Mouse (Mus musculus) ovary, adult 18-20 months (tissue): ENCODE measurements around the gene Arpc2.
"Not testable (repeated sequence)": the region's sequence is repeated elsewhere in the genome, so short reads cannot be mapped to it uniquely, and the experiment has no call there.

ENCODE experiments used
- DNase-seq: peaks from one replicate; pipeline ENCODE4 v3.0.0; 2022; ENCODE audit warnings: low spot score, mixed read lengths

Gene Arpc2

DNA sequence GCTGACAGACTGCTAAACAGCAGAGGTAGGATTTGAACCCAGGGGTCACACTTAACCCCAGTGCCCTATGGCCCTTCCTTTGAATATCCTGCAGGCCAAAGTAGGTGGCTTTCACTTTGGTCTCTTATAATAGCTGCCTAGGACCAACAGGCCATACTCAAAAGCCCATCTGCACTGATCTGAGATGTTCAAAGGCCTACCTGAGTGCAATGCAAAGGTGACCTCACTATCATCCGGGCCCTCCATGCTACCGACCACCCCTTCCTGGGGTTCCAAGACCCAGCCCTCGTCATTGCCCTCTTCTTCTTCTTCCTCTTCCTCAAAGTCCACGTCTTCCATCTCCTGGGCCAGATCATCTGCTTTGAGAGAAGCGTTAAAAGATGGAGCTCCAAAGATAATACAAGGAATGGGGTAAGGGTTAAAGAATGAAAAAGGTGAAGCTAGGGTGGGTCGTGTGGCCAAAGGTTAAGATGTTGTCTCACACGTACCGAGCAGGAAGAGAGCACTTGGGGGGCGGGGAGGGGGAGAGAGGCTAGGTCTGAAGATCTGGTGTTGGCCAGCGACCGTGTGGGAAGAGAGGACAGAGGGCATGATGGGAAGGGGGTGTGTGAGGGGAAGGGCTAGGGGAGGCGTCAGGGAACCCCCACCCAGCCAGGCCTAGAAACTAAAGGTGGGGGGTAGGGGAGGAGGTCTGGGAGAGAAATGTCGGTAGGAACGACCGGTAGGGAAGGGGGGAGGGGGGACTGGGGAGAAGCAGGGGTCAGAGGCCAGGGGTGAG lies 48.0 kb downstream of the Arpc2 start:
- DNase-seq, result peak; percentile 63

DNA sequence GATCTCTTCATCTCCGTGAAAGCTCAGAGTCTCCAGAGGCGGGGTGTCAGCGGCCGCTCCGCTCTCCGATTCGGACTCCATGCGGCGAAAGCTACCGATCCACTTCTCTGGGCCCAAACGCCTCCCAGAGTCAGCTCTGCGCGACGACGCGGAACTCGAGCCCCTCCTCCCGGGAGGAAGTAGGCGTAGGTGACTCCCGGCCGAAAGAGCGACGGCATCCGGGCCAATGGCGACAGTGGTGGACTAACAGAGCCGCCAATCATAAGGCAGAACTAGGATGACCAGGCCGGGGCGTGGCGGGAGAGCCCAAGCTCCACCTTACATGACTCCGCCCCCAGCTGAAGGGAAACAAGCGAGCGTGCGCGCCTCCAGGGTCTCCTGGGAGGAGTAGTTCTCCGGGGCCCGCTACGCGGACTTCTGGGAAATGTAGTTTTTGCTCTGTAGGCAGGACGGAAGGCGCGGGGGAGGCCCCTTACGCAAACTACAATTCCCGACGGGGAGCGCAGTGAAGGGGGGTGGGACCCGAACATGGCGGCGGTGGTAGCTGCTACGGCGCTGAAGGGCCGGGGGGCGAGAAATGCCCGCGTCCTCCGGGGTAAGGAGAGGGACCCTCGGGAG lies 48.8 kb downstream of the Arpc2 start, which contains the start of the genes Aamp and Pnkd:
TSS of gene Aamp (minus strand) at position 196 of the 618 bp plus-strand sequence.
TSS of gene Pnkd (plus strand) at position 388 of the 618 bp plus-strand sequence.
- DNase-seq, result peak; percentile 100

- no peak for DNase-seq
Measured at GRCm38 (mm10) chr1:74285212-74286010, 49.5 kb downstream of the Arpc2 start.

- DNase-seq, result not testable (repeated sequence)
Measured at GRCm38 (mm10) chr1:74286869-74287607, 51.2 kb downstream of the Arpc2 start.

DNA sequence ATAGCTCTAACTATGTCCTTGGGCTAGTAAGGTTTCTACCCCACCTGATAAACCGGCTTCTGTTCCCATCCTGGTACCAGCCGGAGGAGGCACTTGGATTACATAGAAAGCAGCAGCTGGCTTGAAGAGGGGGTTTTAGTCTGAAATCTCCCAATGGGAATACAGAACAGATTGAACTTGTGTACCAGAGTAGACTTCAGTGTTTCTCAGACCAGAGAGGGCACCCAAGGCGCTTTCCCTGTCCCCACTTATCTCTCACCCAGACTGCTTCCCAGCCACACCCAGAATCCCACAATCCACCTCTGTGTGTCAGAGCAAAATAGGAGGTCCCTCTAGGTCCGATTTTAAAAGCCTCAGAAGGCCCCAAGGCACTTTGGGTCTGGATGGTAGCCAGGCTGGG lies 52.4 kb downstream of the Arpc2 start:
- no peak for DNase-seq

GRCm38 (mm10) chr1:74289248-74289647 lies 53.4 kb downstream of the Arpc2 start:
- no peak for DNase-seq

DNA sequence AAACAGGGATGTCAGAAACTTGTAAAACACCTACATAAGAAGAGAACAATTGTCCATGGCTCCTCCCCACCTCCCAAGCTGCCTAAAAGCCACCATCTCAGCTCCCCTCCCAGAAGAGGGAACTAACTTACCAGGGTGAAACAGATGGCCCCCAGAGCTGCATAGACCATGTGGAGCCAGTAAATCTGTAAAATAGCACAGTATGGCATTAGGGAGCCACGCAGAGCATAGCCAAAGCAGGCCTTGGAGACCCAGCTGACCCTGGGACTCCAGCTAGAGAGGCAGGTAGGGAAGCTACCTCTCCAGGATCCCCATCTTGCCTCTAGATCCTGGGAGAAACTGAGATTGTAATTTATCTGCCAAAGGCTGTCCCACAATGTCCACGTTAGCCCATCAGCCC lies 53.9 kb downstream of the Arpc2 start:
- DNase-seq, result no peak

DNA sequence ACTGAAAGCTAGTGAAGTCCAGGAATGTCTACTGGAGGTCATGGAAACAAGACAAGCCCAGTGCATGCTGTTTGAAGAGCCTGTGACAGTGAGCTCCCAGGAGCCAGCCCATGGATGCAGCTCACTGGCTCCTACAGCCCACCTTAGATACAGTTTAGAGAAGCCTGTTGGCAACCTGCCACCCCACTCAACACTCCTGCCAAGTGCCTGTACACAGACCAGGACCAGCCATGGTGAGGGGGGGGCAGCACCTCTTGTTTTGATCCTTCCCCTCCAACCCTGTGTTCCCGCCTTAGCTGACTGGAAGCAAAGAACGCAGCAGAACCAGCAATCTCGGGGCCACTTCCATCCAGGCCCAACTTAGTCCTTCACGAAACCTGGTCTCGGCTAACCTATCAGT lies 54.3 kb downstream of the Arpc2 start:
- no peak for DNase-seq

DNA sequence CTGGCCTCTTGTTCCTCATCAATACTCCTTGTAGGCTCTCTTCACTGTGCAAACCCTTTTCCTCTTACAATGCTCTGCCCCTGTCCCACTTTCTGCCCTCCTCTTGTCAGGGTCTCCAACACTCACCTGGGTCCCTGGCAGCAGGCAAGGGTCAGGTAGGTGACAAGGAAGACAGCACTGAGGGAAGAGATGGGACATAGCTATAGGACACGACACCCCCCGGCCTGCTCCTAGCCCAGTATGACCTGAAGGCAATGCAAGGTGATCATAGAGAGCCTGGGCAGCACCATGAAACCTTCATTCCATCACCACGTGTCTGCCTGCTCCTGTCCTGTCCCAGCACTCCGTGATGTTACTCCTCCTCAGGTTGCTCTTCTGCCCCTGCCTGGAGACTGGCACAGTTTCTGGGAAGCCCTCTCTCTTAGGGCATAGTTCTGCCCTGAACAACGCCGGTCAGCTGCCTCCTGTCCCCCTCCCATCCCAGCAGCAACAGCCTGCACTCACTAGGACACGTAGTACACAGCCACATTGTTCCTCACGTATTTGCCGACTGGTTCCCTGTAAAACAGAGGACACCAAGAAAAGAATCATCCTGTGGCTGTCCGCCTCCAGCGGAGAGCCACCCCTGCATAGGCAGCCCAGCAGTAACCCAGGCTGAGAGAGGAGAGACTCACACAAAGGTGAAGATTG lies 56.6 kb downstream of the Arpc2 start:
- DNase-seq, result no peak

DNA sequence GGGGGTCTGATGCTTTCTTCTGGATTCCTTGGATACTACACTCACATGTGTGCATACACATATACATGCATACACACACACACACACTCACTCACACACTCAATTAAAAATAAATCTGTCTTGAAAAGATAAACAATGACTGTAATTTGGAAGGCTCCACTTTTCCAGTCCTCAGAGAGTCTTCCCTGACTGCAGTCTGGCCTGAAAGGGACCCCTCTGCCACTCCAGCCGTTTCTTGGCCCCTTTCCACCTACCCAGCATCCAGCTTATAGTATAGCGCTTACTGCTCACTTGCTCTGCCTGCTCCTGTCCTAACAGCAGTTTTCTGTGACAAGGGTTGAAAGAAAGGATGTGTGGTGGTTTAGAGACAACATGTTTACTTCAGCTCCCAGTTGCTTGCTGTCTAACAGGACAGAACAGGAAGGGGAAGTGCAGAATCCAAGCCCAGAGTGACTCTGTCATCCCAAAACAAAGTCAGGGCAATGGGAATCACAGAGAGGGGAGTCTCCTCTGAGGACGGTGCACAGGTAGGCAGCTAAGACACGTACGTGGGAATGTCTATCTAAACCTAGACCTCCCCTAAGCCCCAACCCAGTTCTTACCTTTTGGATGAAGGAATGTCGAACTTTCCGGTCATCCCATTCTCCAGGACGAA lies 57.5 kb downstream of the Arpc2 start:
- DNase-seq, result no peak

DNA sequence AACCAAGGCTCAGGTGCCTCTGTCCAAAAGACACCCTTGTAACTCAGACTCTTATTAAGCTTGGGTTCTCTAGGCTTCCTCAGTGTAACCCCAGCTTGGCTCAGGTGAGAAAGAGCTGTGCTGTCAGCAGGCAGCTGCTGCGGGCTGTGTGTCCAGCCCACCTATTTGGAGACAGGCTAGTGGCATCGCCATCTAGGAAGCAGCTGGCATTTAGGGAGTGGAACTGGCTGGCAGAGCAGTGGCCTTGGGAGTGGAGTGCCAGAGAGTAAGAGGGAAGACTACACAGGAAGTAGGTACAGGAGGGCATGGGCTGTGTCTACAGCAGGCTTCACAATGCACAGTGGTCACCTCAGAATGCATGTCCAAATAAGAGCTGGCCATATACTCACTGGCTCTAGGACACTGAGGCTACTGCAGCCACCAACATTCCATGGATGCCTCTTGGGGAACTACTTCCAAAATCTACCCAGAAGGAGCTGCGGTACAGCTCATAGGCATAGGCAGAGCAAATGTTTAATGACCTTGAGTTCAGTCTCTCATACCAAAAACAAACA lies 58.3 kb downstream of the Arpc2 start:
- DNase-seq, result no peak

DNA sequence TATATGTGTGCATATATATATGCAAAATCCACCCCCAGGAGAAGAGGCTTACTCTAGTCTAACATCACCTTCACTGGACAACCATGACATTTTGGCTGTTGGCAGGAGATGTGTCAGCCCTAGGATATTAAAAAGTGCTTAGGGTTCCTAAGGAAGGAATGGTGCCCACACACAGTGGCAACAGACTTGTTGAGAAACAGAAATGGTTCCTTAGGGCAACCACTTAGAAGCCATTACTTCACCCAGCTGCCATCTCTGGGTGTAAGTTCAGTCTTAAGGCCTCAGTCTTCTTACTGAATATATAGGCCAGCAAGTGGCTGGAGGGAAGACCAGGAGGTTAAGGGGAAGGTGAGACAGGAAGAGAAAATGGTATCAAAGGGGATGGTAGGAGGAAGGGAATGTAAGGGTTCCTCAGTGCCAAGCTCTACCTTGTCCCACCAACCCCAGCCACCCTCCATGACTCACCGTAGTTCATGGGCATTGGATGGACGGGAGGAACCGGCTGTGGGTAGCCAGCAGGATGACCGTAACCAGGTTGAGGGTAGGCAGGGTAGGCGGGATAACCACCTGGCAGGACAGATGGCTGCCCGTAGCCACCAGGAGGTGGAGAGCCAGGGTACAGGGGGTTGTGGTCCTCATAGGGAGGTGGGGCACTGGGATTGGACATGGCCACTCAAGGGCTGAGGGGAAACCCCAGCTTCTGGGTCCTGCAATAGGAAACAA lies 59.0 kb downstream of the Arpc2 start:
- DNase-seq, result no peak

- DNase-seq, result peak; percentile 91
Measured at GRCm38 (mm10) chr1:74295456-74296171, 59.7 kb downstream of the Arpc2 start.

- no peak for DNase-seq
Measured at GRCm38 (mm10) chr1:74296477-74296876, 60.6 kb downstream of the Arpc2 start.

GRCm38 (mm10) chr1:74297269-74297668 lies 61.4 kb downstream of the Arpc2 start:
- DNase-seq, result peak; percentile 45

DNA sequence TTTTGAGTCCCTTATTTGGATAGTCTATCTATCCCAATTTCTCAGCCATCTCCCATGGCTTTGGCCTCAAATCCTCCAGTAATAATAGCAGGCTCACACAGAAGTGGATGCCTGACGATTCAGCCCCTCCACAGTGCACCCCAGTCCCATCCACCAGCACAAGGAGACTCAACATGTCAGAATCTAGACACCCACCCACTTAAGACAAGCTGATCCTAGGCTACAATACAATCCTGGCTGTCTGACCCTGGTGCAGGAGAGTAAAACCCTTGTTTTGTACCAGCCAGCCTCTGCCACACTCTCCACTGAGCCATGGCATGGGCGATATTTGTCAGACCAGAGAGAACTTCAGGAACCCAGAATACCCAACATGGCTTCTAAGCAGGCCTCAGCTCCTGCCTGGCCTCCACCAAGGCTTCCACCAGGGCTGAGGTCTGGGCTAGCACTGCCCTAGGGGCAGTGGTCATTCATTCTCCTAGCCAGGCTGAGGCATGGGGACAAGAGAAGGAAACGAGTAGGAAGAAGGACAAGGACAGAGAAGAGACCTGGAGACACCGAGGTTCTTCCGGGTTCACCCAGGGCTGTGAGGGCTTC lies 62.4 kb downstream of the Arpc2 start:
- DNase-seq, result no peak

DNA sequence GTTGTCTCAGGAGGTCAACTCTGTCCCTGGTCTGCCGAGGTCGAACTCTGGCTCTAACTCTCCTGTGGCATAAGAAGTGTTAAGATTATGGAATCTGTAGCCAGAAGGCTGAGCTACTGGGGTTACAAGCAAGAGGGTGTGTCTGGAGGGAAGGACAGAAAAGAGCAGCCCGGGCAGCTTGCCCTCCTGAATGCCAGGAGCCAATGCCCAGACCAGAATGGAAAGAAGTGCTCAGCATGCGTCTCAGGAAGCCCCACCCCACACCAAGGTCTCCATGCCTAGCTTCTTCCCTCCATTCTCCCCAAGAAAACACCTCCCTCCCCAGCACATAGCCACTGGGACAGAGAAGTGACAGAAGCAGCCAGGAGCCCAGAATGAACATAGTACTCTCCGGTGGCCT lies 63.1 kb downstream of the Arpc2 start:
- DNase-seq, result peak; percentile 55

DNA sequence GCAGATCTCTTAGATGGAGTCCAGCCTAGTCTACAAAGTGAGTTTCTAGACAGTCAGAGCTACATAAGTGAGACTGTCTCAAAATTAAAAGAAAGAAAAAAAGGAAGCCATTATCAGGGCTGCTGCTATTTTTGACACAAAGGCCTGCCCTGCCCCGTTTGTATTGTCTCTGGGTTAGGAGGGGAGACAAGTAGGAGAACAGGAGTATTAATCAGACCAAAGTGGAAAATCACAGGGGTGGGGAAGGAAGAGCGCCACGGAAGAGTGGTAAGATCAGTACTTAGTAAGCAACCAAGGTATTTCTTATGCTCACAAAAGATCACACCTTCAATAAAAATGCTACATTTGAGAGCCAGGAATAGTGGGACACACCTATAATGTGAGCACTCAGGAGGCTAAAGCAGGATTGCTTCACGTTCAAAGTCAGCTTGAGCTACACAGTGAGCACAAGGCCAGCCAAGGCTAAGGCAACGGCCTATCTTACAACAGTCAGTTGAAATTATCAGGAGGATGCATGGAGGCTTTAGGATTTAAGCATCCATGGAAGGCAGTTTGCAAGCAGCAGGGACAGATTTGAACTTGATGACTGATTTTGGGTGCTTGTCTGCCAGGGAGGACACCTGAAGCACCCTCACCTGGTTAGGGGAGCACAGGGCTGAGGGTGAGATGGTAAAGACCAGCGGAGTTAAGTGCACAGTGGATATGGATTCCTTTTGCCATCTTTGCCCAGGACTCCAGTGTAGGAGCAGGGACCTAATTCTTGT lies 64.6 kb downstream of the Arpc2 start:
- no peak for DNase-seq
